Mouse (Mus musculus) bone marrow macrophage, adult 2 months (primary cell): ENCODE results near the gene Naa40.

ENCODE experiments used
- CTCF ChIP-seq: IDR thresholded peaks from 2 replicates; pipeline ENCODE4 v1.5.1; 2012; ENCODE audit warnings: low read depth, mild to moderate bottlenecking, low read length, moderate library complexity
- POLR2A ChIP-seq: IDR thresholded peaks from 2 replicates; pipeline ENCODE4 v1.6.1; 2012; ENCODE audit warnings: mild to moderate bottlenecking, low read depth, low read length, borderline replicate concordance

- TF ChIP-seq CTCF (no peak), POLR2A (no peak)
These were observed 39.8 kb upstream of the Naa40 start for GRCm38 (mm10) chr19:7280557-7281330.
